Mouse (Mus musculus) kidney, adult 18-20 months (tissue): ENCODE results near the gene Kcnh3.

ENCODE experiments used
- DNase-seq: peaks from one replicate; pipeline ENCODE4 v3.0.0; 2021

Gene Kcnh3

GRCm38 (mm10) chr15:99224208-99224911 lies at the start of gene Kcnh3:
Gene Kcnh3, plus strand, starts transcription at chr15:99224861.
- DNase-seq: peak; percentile 48

- no peak for DNase-seq
These were observed 45.0 kb upstream of the Kcnh3 start for GRCm38 (mm10) chr15:99179639-99180038.

GRCm38 (mm10) chr15:99184217-99184914 lies 40.3 kb upstream of the Kcnh3 start:
- no peak for DNase-seq

GRCm38 (mm10) chr15:99194358-99194757 lies 30.3 kb upstream of the Kcnh3 start:
- no peak for DNase-seq

- DNase-seq: no peak
These were observed 29.6 kb upstream of the Kcnh3 start for GRCm38 (mm10) chr15:99195043-99195442.

DNA sequence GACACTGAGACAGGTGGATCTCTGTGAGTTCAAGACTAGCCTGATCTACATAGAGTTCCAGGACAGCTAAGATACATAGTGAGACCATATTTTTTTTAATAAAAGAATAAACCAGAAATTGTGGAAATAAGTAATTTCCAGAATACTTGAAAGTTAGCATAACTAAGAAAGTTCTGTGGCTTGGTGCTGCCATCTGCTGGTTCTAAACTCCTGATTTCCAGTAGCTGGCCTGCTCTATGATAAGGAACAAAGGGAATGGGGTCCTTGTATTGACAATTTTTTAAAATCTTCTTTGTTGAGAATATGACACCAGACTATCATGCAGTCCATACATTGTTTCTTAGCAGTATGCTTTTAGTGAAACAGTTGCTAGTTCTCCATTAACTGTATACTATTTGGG lies 25.9 kb upstream of the Kcnh3 start:
- peak; percentile 27 for DNase-seq

GRCm38 (mm10) chr15:99205959-99206358 lies 18.7 kb upstream of the Kcnh3 start:
- DNase-seq: no peak

- DNase-seq: no peak
These were observed 11.5 kb upstream of the Kcnh3 start for GRCm38 (mm10) chr15:99213183-99213582.

DNA sequence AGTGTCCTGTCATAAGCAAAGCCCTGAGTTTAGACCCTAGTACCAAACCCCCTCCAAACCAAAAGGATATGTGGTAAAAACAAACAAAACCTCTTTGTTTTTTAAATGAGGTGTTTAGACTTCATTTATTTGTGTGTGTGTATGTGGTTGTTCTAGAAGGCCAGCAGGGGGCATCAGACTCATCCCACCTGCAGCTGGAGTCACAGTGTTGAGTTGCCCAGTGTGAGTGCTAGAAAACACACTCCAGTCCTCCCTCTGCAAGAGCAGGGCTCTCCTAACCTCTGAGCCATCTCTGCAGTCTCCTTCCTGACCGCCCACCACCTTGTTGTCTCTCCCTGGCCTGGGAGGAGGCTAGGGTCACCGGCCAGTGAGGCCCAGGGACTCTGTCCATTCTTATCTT lies 9.7 kb upstream of the Kcnh3 start:
- peak; percentile 36 for DNase-seq

- no peak for DNase-seq
These were observed 8.8 kb upstream of the Kcnh3 start for GRCm38 (mm10) chr15:99215741-99216463.

GRCm38 (mm10) chr15:99217630-99218029 lies 7.0 kb upstream of the Kcnh3 start:
- no peak for DNase-seq

DNA sequence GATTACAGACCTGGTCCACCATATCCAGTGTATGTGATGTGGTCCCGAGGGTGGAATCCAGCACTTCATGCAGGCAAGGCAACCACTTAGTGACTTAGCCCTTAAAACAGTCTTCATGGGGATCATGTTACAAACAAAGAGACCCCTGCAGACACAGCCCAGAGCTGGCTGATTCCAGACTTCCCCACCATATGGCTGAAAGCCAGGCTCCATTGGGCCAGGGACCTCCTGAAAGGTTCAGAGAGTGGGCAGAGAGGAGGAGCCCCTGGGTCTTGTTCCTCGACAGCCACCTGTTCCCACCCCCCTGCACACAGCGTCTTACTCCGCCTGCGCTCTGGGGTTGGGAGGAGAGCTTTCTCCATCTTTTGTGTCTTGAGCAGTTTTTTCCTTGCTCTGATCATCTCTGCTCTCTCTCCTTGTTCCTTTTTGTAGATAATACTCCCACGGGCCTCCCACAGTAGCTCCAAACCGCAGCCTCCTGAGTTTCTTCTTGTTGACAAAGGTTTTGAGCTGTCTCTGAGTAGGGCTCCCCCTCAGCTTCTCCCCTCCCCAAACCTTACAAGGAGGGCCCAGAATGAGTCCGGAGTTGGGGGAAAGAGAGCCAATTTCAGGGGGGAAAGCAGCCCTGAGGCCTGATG lies 3.2 kb upstream of the Kcnh3 start:
- DNase-seq: no peak

DNA sequence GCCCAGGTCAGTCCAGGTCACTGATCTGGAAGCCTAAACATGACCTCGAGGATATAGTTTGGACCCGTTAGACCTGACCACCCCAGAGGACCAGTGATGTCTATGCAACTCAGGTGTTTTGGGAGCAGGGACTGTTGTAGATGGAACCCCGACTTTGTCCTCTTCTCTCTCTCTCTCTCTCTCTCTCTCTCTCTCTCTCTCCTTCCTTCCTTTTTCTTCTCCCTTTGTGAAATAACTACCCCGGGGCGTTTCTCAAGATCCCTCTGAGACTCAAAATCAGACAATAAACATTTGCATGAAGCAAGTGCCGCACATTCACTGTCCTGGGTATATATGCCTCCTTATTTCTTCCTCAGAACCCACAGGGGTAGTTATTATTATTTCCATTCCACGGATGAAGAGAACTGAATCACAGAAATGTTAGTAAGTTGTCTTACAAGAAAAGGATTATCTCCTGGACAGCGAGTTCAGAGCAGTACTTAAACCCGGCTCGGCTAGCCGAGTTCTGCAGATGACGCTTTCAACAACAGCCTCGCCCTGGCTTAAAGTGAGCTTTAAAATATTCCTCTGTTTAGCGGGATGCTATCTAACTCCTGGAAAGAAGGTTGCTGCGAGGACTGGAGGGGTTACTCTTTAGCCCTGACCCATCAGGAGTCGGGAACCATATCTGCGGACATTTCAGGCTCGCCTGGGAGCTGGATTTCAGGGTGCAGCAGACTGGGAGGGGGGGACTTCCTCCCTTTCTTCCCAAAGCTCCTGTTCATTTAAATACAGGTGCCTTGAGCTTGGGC lies 1.7 kb upstream of the Kcnh3 start:
- DNase-seq: no peak

- DNase-seq: peak; percentile 43
These were observed 965 bp upstream of the Kcnh3 start for GRCm38 (mm10) chr15:99223585-99224207.

- no peak for DNase-seq
These were observed 585 bp downstream of the Kcnh3 start for GRCm38 (mm10) chr15:99225081-99225810.

DNA sequence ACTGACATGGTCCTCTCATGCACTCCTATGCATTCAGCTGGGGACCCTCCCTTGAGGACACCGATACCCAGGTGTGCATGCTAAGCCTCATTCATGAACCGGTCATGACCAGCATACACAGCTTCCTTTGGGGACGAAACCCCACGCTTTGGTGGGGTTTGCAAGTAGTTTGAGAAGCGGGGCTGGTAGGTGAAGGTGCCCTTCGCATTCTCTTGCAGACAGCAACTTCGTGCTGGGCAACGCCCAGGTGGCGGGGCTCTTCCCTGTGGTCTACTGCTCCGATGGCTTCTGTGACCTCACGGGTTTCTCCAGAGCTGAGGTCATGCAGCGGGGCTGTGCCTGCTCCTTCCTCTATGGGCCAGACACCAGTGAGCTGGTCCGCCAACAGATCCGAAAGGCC lies 1.4 kb downstream of the Kcnh3 start:
- no peak for DNase-seq

DNA sequence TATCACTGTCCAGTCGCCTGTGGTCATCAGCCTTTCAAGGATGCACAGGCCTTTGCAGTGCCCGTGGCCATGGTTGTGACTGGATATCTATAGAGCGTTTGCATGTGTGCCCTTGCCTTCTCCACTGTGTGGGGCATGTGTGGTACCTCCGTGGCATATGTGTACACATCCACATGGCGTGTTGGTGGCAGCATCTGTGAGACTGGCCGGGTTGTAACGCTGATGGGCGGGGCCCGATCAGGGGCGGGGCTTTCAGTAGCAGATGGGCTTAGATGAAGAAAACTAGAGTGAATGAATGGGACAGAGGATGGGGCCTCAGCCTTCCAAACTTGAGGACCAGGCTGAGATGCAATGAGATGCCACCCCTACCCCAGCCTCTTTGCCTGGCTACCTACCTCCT lies 7.3 kb downstream of the Kcnh3 start:
- no peak for DNase-seq

DNA sequence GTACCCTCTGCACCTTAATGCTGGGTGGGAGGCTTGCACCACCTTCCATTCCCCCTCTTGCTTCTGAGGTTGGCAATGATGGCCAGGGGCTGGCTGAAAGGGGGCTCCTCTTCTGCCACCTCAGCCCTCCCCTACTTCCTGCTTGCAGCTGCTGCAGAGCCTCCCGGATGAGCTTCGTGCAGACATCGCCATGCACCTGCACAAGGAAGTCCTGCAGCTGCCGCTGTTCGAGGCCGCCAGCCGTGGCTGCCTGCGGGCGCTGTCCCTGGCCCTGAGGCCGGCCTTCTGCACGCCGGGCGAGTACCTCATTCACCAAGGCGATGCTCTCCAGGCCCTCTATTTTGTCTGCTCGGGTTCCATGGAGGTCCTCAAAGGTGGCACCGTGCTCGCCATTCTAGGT lies 9.1 kb downstream of the Kcnh3 start:
- no peak for DNase-seq

DNA sequence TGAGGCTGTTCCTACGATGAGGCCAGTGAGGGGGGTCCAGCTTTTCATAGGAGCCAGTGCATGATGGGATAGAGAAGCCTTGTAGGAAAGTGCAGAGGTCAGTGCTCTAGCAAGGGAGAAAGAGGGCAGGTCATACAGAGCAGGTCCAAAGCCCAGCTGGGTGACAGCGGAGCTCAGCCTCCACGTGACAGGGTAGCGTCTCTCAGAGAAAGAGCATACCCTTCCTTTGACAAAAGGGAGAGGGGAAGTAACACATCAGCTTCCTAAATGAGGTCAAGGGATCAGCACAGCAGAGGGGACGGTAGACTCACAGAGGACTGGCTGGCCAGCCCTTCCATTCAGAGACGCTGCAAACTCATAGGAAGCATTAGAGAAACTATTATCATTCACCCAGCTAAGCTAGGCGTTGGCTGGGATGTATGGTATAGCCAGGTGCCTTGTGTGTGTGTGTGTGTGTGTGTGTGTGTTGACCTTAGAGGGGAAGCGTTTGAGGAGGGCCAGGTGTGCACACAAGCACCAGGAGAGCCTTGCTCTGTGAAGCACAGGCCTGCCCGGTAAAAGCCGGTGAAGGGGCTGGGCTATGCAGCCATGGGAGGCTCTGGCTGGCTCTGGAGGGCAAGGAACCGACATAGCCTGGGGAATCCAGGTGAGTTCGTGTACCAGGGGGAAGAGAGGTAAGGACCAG lies 9.8 kb downstream of the Kcnh3 start:
- DNase-seq: no peak

DNA sequence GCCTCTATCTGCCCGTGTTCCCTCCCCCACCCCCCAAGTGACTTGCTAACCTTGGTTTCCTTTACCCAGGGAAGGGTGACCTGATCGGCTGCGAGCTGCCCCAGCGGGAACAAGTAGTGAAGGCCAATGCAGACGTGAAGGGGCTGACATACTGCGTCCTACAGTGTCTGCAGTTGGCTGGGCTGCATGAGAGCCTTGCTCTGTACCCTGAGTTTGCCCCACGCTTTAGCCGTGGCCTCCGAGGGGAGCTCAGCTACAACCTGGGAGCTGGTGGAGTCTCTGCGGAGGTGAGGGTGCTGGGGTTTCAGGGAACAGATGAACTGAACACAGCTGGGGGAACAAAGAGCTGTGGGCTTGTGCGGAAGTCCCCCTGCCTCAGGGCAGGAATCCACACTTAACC lies 13.3 kb downstream of the Kcnh3 start:
- DNase-seq: no peak

DNA sequence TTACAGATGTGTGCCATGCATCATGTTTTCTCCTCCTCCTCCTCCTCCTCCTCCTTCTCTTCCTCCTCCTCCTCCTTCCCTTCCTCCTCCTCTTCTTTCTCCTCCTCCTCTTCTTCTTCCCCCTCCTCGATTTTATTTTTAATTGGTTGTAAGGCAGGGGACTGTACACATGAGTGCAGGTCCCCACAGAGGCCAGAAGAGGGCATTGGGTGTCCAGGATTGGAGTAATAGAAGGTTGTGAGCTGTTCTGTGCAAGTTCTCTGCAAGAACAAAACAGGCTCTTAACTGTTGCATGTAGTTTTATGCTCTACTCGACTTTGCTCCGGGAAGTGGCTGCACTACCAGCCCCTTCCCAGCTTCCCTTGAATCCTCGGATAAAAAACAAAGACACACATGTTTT lies 15.5 kb downstream of the Kcnh3 start:
- DNase-seq: no peak
